Mouse (Mus musculus) heart, postnatal 0 days (tissue): ENCODE data around the gene Rnasek. TPM values are rescaled to one million over a fixed set of nuclear protein-coding genes. Genes with fewer than 3 reads are reported as not detected.

ENCODE experiments used
- ATAC-seq: fragments of 200-750 bp; cut with Nextera tagmentation; 2 replicates; pipeline ENCODE4 v1.8.0; 2017; ENCODE audit warnings: low read depth, moderate number of reproducible peaks, moderate library complexity; ENCODE audit not compliant: insufficient read depth
- DNase-seq: peaks from one replicate; pipeline ENCODE4 v3.0.0-alpha.2; 2016; ENCODE audit warnings: low spot score
- H3K27ac ChIP-seq: fragments of 300-500 bp; sonication (generic); 2 replicates; pipeline ENCODE4 v1.5.1; 2014; ENCODE audit warnings: low read depth, mild to moderate bottlenecking
- H3K27me3 ChIP-seq: fragments of 300-500 bp; sonication (generic); 2 replicates; pipeline ENCODE4 v1.6.1; 2014; ENCODE audit warnings: low read length, mixed read lengths; ENCODE audit not compliant: control insufficient read depth, insufficient read depth
- H3K36me3 ChIP-seq: fragments of 300-500 bp; sonication (generic); replicated peaks from 2 replicates; pipeline ENCODE4 v1.6.1; 2014; ENCODE audit warnings: low read length, mixed read lengths; ENCODE audit not compliant: control insufficient read depth, insufficient read depth
- H3K4me1 ChIP-seq: fragments of 300-500 bp; sonication (generic); 2 replicates; pipeline ENCODE4 v1.6.1; 2014; ENCODE audit warnings: antibody characterized with exemption; ENCODE audit not compliant: control insufficient read depth, insufficient read depth
- H3K4me2 ChIP-seq: fragments of 300-500 bp; sonication (generic); 2 replicates; pipeline ENCODE4 v1.6.1; 2014; ENCODE audit warnings: low read depth, mild to moderate bottlenecking, low read length, moderate library complexity
- H3K4me3 ChIP-seq: fragments of 300-500 bp; sonication (generic); 2 replicates; pipeline ENCODE4 v1.5.1; 2014; ENCODE audit warnings: low read depth, low read length
- H3K9ac ChIP-seq: fragments of 300-500 bp; sonication (generic); replicated peaks from 2 replicates; pipeline ENCODE4 v1.6.1; 2014; ENCODE audit warnings: low read depth, low read length, mixed read lengths
- H3K9me3 ChIP-seq: fragments of 300-500 bp; sonication (generic); replicated peaks from 2 replicates; pipeline ENCODE4 v1.6.1; 2016; ENCODE audit warnings: low read length; ENCODE audit not compliant: control insufficient read depth
- CTCF ChIP-seq: IDR thresholded peaks from 2 replicates; pipeline ENCODE4 v1.5.1; 2016; ENCODE audit warnings: antibody characterized with exemption, control low read depth, low read depth
- EP300 ChIP-seq: IDR thresholded peaks from 2 replicates; pipeline ENCODE4 v1.6.1; 2016; ENCODE audit warnings: antibody characterized with exemption, low read depth
- WGBS: fragments of 180-500 bp; shearing (Covaris S2); extraction: QIAGEN DNeasy Blood & Tissue Kit; methylation state at CpG from one replicate; pipeline ENCODE4 v1.1.7; 2014; 5-methylcytosine and 5-hydroxymethylcytosine counted together
- polyA plus RNA-seq: library from polyadenylated mRNA; unstranded; fragments of >200 nt; fragmentation: Nextera tagmentation; extraction: Ambion mirVana; gene quantifications from 2 replicates; pipeline ENCODE4 v1.2.1, GENCODE M21; 2015
- total RNA-seq: library from RNA; depleted of rRNA; stranded (reverse); fragments of >200 nt; gene quantifications from 2 replicates; pipeline ENCODE4 v1.2.3, GENCODE M21; 2014; ENCODE audit warnings: low replicate concordance

Gene Rnasek
- total and polyA plus RNA-seq, 2 experiments from 2014 or later = 13.1 to 311 TPM

- Histone ChIP-seq H3K4me2 (no peak overlapping the region), H3K4me1 (no peaks in the 10 kb centered on the region), H3K9me3 (no peaks in the 10 kb centered on the region), H3K27ac (no peak overlapping the region), H3K27me3 (peaks cover 16% of the 10 kb centered on the region), H3K9ac (no peak overlapping the region), H3K4me3 (no peak overlapping the region), H3K36me3 (no peaks in the 10 kb centered on the region)
- ATAC-seq = no peak
- no peak for TF ChIP-seq CTCF
- no peak for TF ChIP-seq EP300
- DNase-seq = no peak
- WGBS = 89% methylated on average over 4 of the region's 4 CpGs
Observed at GRCm38 (mm10) chr11:70259035-70259434, 19.4 kb upstream of the Rnasek start.

DNA sequence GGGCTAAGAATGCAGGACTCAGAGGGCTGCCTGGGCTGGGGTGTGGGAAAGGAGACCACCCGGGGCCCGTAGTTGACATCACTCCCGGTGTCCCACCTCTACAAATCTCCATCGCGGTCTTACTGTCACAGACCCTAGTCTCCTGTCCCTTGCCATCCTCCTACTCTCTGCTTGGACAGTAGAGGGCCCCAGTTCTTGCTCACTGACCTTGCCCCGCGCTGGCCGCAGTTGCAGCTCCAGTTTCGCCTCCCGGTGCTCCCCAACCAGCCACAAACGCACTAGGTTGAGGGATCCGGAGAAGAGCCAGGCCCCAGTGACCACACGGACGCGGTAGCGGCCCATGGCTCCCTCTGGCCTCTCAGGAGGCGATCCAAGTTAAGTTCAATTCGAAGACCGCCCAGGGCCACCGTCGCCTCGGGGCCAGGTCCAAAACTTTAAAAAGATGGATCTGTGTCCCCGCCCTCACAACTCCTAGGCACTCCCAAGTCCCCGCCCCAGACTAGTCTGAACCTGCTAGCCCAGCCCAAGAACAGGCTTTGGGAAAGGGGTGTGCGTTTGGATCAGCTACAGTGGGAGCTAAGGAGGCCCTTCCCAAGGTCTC, 15.4 kb upstream of the Rnasek start, which contains the start of gene Alox12:
Gene Alox12 (minus strand): TSS at position 423 of the 601 bp plus-strand sequence.
- peaks cover 38% of the 10 kb centered on the region for H3K27me3 ChIP-seq
- peak; percentile 53 for DNase-seq
- WGBS = under 1% methylated on average over 25 of the region's 25 CpGs
- H3K9ac ChIP-seq = peak within 1 kb of the TSS; percentile 45
- TF ChIP-seq CTCF (peak; percentile 58), EP300 (no peak)
- H3K36me3 ChIP-seq = no peaks in the 10 kb centered on the region
- H3K4me3 ChIP-seq = peak within 1 kb of the TSS; percentile 37
- H3K4me1 ChIP-seq = no peaks in the 10 kb centered on the region
- no peak within 1 kb of the TSS for H3K27ac ChIP-seq
- peak within 1 kb of the TSS; percentile 62 for H3K4me2 ChIP-seq
- peak; percentile 59 for ATAC-seq
- no peaks in the 10 kb centered on the region for H3K9me3 ChIP-seq

DNA sequence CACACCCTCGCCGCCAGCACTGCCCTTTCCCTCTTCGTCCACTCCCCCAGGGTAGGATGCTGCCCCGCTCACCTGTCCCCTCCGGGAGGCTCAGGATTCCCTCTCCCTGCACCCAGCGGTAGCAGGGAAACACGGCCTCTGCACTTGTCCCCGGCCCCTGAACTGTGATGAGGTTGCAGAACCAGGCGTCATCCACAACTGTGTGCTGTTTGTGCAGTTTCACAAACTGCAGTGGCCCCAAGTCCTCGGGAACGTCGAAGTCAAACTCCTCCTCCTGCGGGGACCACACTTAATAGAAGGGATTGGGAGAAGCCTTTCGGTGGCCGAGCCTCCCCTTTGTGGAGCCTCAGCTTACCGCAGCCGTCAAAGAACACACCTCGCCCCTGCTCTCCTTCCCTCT, 14.7 kb upstream of the Rnasek start:
- no peak for TF ChIP-seq EP300
- no peak for TF ChIP-seq CTCF
- DNase-seq (no peak), ATAC-seq (no peak)
- Histone ChIP-seq H3K9ac (peak overlapping the region; percentile 45), H3K27me3 (peaks cover 38% of the 10 kb centered on the region), H3K4me3 (peak overlapping the region; percentile 37), H3K27ac (no peak overlapping the region), H3K4me2 (peak overlapping the region; percentile 62), H3K4me1 (no peaks in the 10 kb centered on the region), H3K9me3 (no peaks in the 10 kb centered on the region), H3K36me3 (no peaks in the 10 kb centered on the region)
- 7% methylated on average over 18 of the region's 18 CpGs for WGBS

- Histone ChIP-seq H3K4me3 (no peak overlapping the region), H3K9ac (no peak overlapping the region), H3K4me2 (no peak overlapping the region), H3K4me1 (no peaks in the 10 kb centered on the region), H3K9me3 (no peaks in the 10 kb centered on the region), H3K27me3 (peaks cover 43% of the 10 kb centered on the region), H3K27ac (no peak overlapping the region), H3K36me3 (no peaks in the 10 kb centered on the region)
- DNase-seq (no peak), ATAC-seq (peak; percentile 39; the same call in 1 of the 2 replicates)
- TF ChIP-seq EP300 (no peak; the same call in 1 of the 2 replicates), CTCF (no peak)
- WGBS = 52% methylated on average over 8 of the region's 8 CpGs
Observed at GRCm38 (mm10) chr11:70251853-70252252, 12.2 kb upstream of the Rnasek start.

GRCm38 (mm10) chr11:70250150-70250549, 10.5 kb upstream of the Rnasek start:
- H3K36me3 ChIP-seq = no peaks in the 10 kb centered on the region
- no peak overlapping the region for H3K27ac ChIP-seq
- no peaks in the 10 kb centered on the region for H3K4me1 ChIP-seq
- peaks cover 38% of the 10 kb centered on the region for H3K27me3 ChIP-seq
- DNase-seq = no peak
- ATAC-seq = no peak
- 43% methylated on average over 11 of the region's 11 CpGs for WGBS
- no peak overlapping the region for H3K4me2 ChIP-seq
- no peak overlapping the region for H3K4me3 ChIP-seq
- no peaks in the 10 kb centered on the region for H3K9me3 ChIP-seq
- TF ChIP-seq CTCF = no peak
- no peak for TF ChIP-seq EP300
- no peak overlapping the region for H3K9ac ChIP-seq
